Mouse (Mus musculus) E14TG2a.4 (cell line): ENCODE results near the gene 4921517D22Rik.

ENCODE experiments used
- H3K27me3 ChIP-seq: 2 replicates; pipeline ENCODE4 v1.6.1; 2014; ENCODE audit warnings: low read length, control low read depth; ENCODE audit not compliant: insufficient read depth
- H3K36me3 ChIP-seq: 2 replicates; pipeline ENCODE4 v1.6.1; 2014; ENCODE audit warnings: low read length, control low read depth; ENCODE audit not compliant: insufficient read depth
- H3K4me1 ChIP-seq: replicated peaks from 2 replicates; pipeline ENCODE4 v1.6.1; 2014; ENCODE audit warnings: low read depth, low read length, control low read depth
- H3K4me3 ChIP-seq: replicated peaks from 2 replicates; pipeline ENCODE4 v1.5.1; 2014; ENCODE audit warnings: mild to moderate bottlenecking, low read length
- H3K9me3 ChIP-seq: 2 replicates; pipeline ENCODE4 v1.6.1; 2014; ENCODE audit warnings: low read length, control low read depth
- CTCF ChIP-seq: conservative IDR thresholded peaks from 2 replicates; pipeline ENCODE4 v1.5.1; 2014; ENCODE audit warnings: low read length
- NANOG ChIP-seq: IDR thresholded peaks from 2 replicates; pipeline ENCODE4 v1.6.1; 2014; ENCODE audit warnings: borderline replicate concordance, low read length, mixed read lengths
- POU5F1 ChIP-seq: IDR thresholded peaks from 2 replicates; pipeline ENCODE4 v1.6.1; 2014; ENCODE audit warnings: low read length, borderline replicate concordance

The 4921517D22Rik gene

DNA sequence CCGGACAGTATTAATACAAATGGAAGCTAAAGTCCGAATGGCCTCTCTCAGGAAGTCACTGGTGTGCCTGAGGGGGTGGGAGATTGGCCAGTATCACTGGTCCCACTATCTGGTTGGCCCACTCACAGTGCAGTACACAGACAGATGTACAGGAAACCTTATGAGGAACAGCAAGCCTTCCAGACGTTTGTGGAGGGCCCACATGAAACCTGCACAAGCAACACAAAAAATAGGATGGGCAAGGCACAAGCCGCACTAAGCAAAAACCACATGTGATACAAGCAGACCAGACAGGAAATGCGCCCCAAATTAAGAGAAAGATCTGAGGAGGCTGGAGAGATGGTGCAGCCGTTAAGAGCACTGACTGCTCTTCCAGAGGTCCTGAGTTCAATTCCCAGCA, 21.7 kb downstream of the 4921517D22Rik start:
- Histone ChIP-seq H3K4me3 (no peak overlapping the region), H3K27me3 (0 out of 2 replicates have a peak, but pooled peaks cover 3% of the 10 kb centered on the region), H3K9me3 (no peaks in the 10 kb centered on the region), H3K4me1 (peaks cover 80% of the 10 kb centered on the region), H3K36me3 (peaks cover 12% of the 10 kb centered on the region)
- TF ChIP-seq NANOG = no peak
- no peak for TF ChIP-seq POU5F1
- TF ChIP-seq CTCF = no peak

- no peak overlapping the region for H3K4me3 ChIP-seq
- peaks cover 82% of the 10 kb centered on the region for H3K4me1 ChIP-seq
- H3K36me3 ChIP-seq = peaks cover 19% of the 10 kb centered on the region
- H3K9me3 ChIP-seq = no peaks in the 10 kb centered on the region
- 0 out of 2 replicates have a peak, but pooled peaks cover 3% of the 10 kb centered on the region for H3K27me3 ChIP-seq
- TF ChIP-seq POU5F1 (no peak), NANOG (no peak), CTCF (no peak; the same call in 1 of the 2 replicates)
These were observed 22.4 kb downstream of the 4921517D22Rik start for GRCm38 (mm10) chr13:59671521-59671920.

GRCm38 (mm10) chr13:59669946-59670345, 24.0 kb downstream of the 4921517D22Rik start:
- H3K36me3 ChIP-seq = peaks cover 33% of the 10 kb centered on the region
- H3K9me3 ChIP-seq = no peaks in the 10 kb centered on the region
- H3K4me3 ChIP-seq = no peak overlapping the region
- 0 out of 2 replicates have a peak, but pooled peaks cover 3% of the 10 kb centered on the region for H3K27me3 ChIP-seq
- peaks cover 92% of the 10 kb centered on the region for H3K4me1 ChIP-seq
- TF ChIP-seq POU5F1 (no peak), CTCF (no peak), NANOG (no peak)

DNA sequence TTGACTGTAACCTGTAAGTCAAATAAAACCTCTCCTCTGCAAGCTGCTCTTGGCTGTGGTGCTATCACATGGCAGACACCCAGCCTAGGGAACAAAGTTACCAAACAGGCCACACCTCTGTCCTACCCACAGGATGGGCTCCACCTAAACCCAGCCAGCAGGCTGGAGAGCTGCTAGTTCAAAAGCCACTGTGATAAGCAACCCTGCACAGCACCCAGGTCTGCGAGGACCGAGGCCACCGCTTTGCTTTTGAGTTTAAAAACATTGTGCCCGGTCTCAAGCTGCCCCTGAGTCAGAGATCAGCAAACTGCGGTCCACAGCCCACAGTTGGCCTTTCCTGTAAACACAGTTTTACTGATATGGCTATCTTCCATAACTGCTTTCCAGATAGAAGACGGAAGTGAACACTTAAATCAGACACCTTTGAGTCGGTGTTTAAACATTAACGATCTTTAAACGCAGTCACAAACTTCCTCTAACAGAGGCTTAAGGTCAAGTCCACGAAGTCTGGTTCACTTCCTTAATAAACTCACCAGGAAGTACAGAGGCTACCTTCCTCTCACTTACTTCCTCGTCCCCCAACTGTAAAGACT, 25.3 kb downstream of the 4921517D22Rik start:
- peaks cover 45% of the 10 kb centered on the region for H3K36me3 ChIP-seq
- H3K4me3 ChIP-seq = peak overlapping the region; percentile 41
- H3K4me1 ChIP-seq = peaks cover 92% of the 10 kb centered on the region
- no peaks in the 10 kb centered on the region for H3K27me3 ChIP-seq
- TF ChIP-seq CTCF (no peak), POU5F1 (no peak), NANOG (no peak)
- H3K9me3 ChIP-seq = no peaks in the 10 kb centered on the region

GRCm38 (mm10) chr13:59667763-59668162, 26.1 kb downstream of the 4921517D22Rik start:
- H3K27me3 ChIP-seq = no peaks in the 10 kb centered on the region
- peaks cover 95% of the 10 kb centered on the region for H3K4me1 ChIP-seq
- TF ChIP-seq CTCF (no peak), NANOG (no peak), POU5F1 (no peak)
- H3K36me3 ChIP-seq = peaks cover 48% of the 10 kb centered on the region
- H3K4me3 ChIP-seq = no peak overlapping the region
- H3K9me3 ChIP-seq = no peaks in the 10 kb centered on the region

DNA sequence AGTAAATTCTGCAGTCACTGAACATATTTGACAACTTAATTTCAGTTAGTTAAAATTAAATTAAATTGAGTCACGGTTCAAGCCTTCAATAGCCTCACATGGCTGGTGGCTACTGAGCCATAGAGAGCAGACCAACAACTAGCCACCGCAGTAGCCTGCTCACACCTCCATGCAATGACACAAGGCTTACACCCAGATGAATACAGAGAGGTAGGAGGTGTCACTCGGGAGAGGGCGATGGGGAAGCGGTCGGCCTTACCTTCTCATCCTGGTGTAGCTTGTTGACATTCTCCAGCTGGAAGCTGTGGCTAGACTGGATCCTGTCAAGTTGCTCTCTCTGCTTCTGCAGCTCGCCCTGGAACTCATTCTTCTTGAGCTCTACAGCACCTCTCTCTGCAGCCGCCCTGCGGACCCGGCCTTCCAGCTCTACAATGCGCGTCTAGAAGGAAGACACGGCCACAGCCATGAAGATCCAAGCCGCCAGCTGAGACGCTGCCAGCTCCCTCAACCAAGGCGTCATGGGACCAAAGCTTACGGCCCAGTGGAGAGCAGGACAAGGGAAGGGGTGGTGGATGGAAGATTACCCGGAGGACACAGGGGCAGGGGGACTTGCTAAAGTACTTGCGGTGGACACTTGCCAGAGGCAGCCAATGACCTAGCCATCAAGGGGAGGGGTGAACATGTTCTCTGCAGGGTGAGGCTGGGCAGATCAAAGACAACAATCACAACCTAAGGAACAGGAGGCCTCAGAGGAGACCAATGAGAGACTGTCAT, 29.8 kb downstream of the 4921517D22Rik start:
- Histone ChIP-seq H3K36me3 (peaks cover 58% of the 10 kb centered on the region), H3K4me1 (peaks cover 98% of the 10 kb centered on the region), H3K9me3 (no peaks in the 10 kb centered on the region), H3K27me3 (no peaks in the 10 kb centered on the region), H3K4me3 (peak overlapping the region; percentile 23; the same call in 1 of the 2 replicates)
- no peak for TF ChIP-seq POU5F1
- TF ChIP-seq NANOG = no peak
- no peak for TF ChIP-seq CTCF

DNA sequence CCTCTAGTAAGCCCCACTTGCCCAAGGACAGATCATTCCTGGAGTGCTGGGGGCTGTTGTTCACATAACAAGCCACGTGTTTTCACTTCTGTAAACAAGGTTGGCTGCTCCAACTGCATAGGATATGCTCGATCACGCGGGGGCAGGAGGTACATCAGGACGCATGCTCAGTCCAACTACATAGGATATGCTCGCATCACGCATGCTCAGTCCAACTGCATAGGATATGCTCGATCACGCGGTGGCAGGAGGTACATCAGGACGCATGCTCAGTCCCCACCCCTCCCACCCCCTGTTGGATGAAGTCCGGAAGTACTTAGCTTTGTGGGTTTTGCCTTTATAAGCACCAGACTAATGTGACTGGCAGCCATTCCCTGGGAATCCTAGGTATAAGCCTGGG, 31.9 kb downstream of the 4921517D22Rik start:
- Histone ChIP-seq H3K9me3 (no peaks in the 10 kb centered on the region; the same call in 1 of the 2 replicates), H3K36me3 (peaks cover 61% of the 10 kb centered on the region), H3K27me3 (no peaks in the 10 kb centered on the region), H3K4me1 (peaks cover 99% of the 10 kb centered on the region), H3K4me3 (0 out of 2 replicates have a peak overlapping the region, but pooled peaks have one; percentile 17)
- no peak for TF ChIP-seq CTCF
- TF ChIP-seq NANOG = no peak
- no peak for TF ChIP-seq POU5F1

DNA sequence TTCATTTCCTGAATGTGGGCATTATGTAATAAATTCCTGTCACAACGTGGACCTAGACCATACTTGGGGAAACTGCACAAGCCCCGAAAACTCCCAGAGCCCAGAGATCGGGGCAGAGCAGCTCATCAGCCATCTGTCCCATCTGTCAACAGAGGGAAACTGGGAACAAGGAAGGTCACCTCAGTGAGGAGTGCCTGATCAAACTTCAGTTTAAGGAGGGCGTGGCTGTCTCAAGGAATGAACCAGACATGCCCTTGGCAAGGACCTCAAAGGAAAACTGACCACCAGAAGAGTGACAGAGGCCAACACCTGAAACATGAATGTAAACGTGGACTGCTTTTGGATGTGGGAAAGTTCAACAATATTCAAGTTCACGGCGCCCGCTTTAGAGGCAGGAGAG, 32.5 kb downstream of the 4921517D22Rik start:
- Histone ChIP-seq H3K9me3 (no peaks in the 10 kb centered on the region; the same call in 1 of the 2 replicates), H3K4me3 (no peak overlapping the region), H3K27me3 (no peaks in the 10 kb centered on the region), H3K4me1 (peaks cover 99% of the 10 kb centered on the region), H3K36me3 (peaks cover 55% of the 10 kb centered on the region)
- TF ChIP-seq NANOG (no peak), CTCF (no peak), POU5F1 (no peak)

DNA sequence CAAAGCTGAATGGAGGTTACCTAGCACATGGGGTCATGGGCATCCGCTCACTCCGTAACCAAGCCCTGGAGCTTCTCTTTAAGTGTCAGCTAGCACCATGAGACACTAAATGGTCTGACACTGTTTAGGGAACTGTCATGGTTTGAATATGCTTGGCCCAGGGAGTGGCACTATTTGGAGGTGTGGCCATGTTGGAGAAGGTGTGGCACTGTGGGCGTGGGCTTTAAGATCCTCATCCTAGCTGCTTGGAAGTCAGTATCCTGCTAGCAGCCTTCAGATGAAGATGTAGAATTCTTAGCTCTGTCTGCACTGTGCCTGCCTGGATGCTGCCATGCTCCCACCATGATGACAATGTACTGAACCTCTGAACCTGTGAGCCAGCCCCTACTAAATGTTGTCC, 33.5 kb downstream of the 4921517D22Rik start:
- TF ChIP-seq NANOG (no peak), CTCF (no peak), POU5F1 (no peak)
- Histone ChIP-seq H3K4me1 (peaks cover 99% of the 10 kb centered on the region), H3K36me3 (peaks cover 47% of the 10 kb centered on the region), H3K4me3 (no peak overlapping the region), H3K9me3 (no peaks in the 10 kb centered on the region; the same call in 1 of the 2 replicates), H3K27me3 (no peaks in the 10 kb centered on the region)
